ENCODE assay signal across 10 mouse cellular contexts in genomic region chr2:167213076-167213475, GRCm38 (mm10). TPM values are rescaled to one million over a fixed set of nuclear protein-coding genes. Genes with fewer than 3 reads are reported as not detected.
A peak's percentile ranks its signal among the peaks of the same experiment; 100 is the strongest.
DNase-seq lines count a peak whose midpoint lies in the region; ATAC-seq and TF ChIP-seq lines count a peak whose summit lies in the region.
"Had no signal": no experiment of that assay in that cellular context is flagged by ENCODE, and none has a peak within 500 bp of the region (broad histone marks: within the 10 kb centered on the region; RNA-seq: fewer than 3 reads in every experiment).

No protein-coding gene starts in this region.

- no peaks in the 10 kb centered on the region for H3K9me3 ChIP-seq in liver, embryonic 12.5 days (replicated peaks)
- no peaks in the 10 kb centered on the region for H3K9me3 ChIP-seq in E14TG2a.4 (ENCODE audit: low read length)
- H3K9me3 ChIP-seq in embryonic facial prominence, embryonic 10.5 days, result no peaks in the 10 kb centered on the region

- intact Hi-C loops in gastrocnemius, adult 2 months (cut with DNase I), result no loop called here

- no peak for DNase-seq in gastrocnemius, adult 2 months
- no peak for DNase-seq in gastrocnemius, postnatal 25 days
- DNase-seq in liver, result peak; percentile 43
- DNase-seq in embryonic facial prominence, embryonic 10.5 days (ENCODE audit: low spot score), result peak; percentile 38
- no peak for DNase-seq in embryo, embryonic 11 days
- DNase-seq: gastrocnemius, postnatal 36 days; lung, postnatal 10 days had no signal

- H3K4me3 ChIP-seq in gastrocnemius, adult 2 months, result no peak overlapping the region
- no peak overlapping the region for H3K4me3 ChIP-seq in liver, embryonic 12.5 days
- no peak overlapping the region for H3K4me3 ChIP-seq in E14TG2a.4 (replicated peaks; ENCODE audit: low read length)
- no peak overlapping the region for H3K4me3 ChIP-seq in embryonic facial prominence, embryonic 10.5 days

- H3K9ac ChIP-seq in liver, embryonic 12.5 days, result no peak overlapping the region

- H3K36me3 ChIP-seq in liver, embryonic 12.5 days, result no peaks in the 10 kb centered on the region
- H3K36me3 ChIP-seq in E14TG2a.4 (ENCODE audit: insufficient read depth, low read length), result peaks cover 68% of the 10 kb centered on the region
- H3K36me3 ChIP-seq in embryonic facial prominence, embryonic 10.5 days (replicated peaks), result peaks cover 62% of the 10 kb centered on the region

- no peak for ATAC-seq in liver, embryonic 12.5 days
- no peak for ATAC-seq in erythroid progenitor cell, adult 5-6 weeks (replicated peaks; ENCODE audit: low FRiP score, poor library complexity, severe bottlenecking)

- TF ChIP-seq CTCF in gastrocnemius, adult 2 months (IDR thresholded peaks at IDR 0.05), result peak; percentile 13; the same call in 1 of the 2 replicates
- peak; percentile 63 for TF ChIP-seq CTCF in E14TG2a.4 (conservative IDR thresholded peaks at IDR 0.05; ENCODE audit: low read length)

- no peaks in the 10 kb centered on the region; the same call in 1 of the 2 replicates for H3K27me3 ChIP-seq in liver, embryonic 12.5 days (replicated peaks)
- H3K27me3 ChIP-seq in E14TG2a.4 (ENCODE audit: insufficient read depth, low read length), result no peaks in the 10 kb centered on the region
- no peaks in the 10 kb centered on the region for H3K27me3 ChIP-seq in embryonic facial prominence, embryonic 10.5 days (replicated peaks; ENCODE audit: low read depth, poor library complexity, severe bottlenecking)

- H3K27ac ChIP-seq in gastrocnemius, adult 2 months, result no peak overlapping the region
- no peak overlapping the region for H3K27ac ChIP-seq in liver, embryonic 12.5 days
- no peak overlapping the region for H3K27ac ChIP-seq in embryonic facial prominence, embryonic 10.5 days (replicated peaks)

- no peaks in the 10 kb centered on the region for H3K4me1 ChIP-seq in liver, embryonic 12.5 days
- peaks cover 57% of the 10 kb centered on the region for H3K4me1 ChIP-seq in E14TG2a.4 (replicated peaks; ENCODE audit: low read depth, low read length)
- no peaks in the 10 kb centered on the region for H3K4me1 ChIP-seq in embryonic facial prominence, embryonic 10.5 days

- no peak overlapping the region for H3K4me2 ChIP-seq in liver, embryonic 12.5 days

- 86% methylated on average over 3 of the region's 3 CpGs for WGBS in liver, embryonic 12.5 days (ENCODE audit: insufficient replicate concordance)
- WGBS in embryonic facial prominence, embryonic 10.5 days, result 88% methylated on average over 3 of the region's 3 CpGs

RNA-seq across cellular contexts. Expression of gene Kcnb1, which starts 23.1 kb away (rescaled TPM):
- total RNA-seq in gastrocnemius, adult 2 months (2021), result 10 to 100 TPM; 16.1 to 20.7 TPM
- total RNA-seq in gastrocnemius, postnatal 25 days (2021), result 10 to 100 TPM; 22.1 to 27.4 TPM
- 0.19 and 0.43 TPM in 2 replicates for polyA plus RNA-seq in liver, embryonic 12.5 days (2016; fragmentation: Nextera tagmentation; extraction: Ambion mirVana)
- polyA plus RNA-seq in embryonic facial prominence, embryonic 10.5 days (2016; fragmentation: Nextera tagmentation; extraction: Ambion mirVana), result 0.40 and 0.52 TPM in 2 replicates
- total RNA-seq in erythroid progenitor cell, adult 5-6 weeks (2015; ENCODE audit: low replicate concordance), result not detected in 2 replicates
- total RNA-seq in erythroid progenitor cell, adult 5-6 weeks (2017; ENCODE audit: low replicate concordance), result not detected in 2 replicates

RNA-seq across cellular contexts. Expression of gene Ptgis, which starts 27.3 kb away (rescaled TPM):
- total RNA-seq in gastrocnemius, adult 2 months (2021), result 1 to 10 TPM; 1.7 to 5.2 TPM
- 1 to 10 TPM; 4.2 to 5.5 TPM for total RNA-seq in gastrocnemius, postnatal 25 days (2021)
- 2.4 and 2.9 TPM in 2 replicates for polyA plus RNA-seq in liver, embryonic 12.5 days (2016; fragmentation: Nextera tagmentation; extraction: Ambion mirVana)
- 13.7 and 14.6 TPM in 2 replicates for polyA plus RNA-seq in embryonic facial prominence, embryonic 10.5 days (2016; fragmentation: Nextera tagmentation; extraction: Ambion mirVana)
- total RNA-seq in erythroid progenitor cell, adult 5-6 weeks (2015; ENCODE audit: low replicate concordance), result not detected in 2 replicates
- total RNA-seq in erythroid progenitor cell, adult 5-6 weeks (2017; ENCODE audit: low replicate concordance), result not detected in 2 replicates

Comparison
In these comparisons a context has a peak if more than half of its experiments do, and no peak if none do; other contexts are left out.
1. DNase-seq: peak in liver (single experiment) and embryonic facial prominence, embryonic 10.5 days (single experiment); none in gastrocnemius, adult 2 months (single experiment), gastrocnemius, postnatal 25 days (single experiment) and embryo, embryonic 11 days (single experiment).
2. RNA of gene Kcnb1, which starts 23.1 kb away (total RNA-seq): 22.1 to 27.4 TPM in gastrocnemius, postnatal 25 days and 16.1 to 20.7 TPM in gastrocnemius, adult 2 months; not detected in erythroid progenitor cell, adult 5-6 weeks; every median in the first group is over 10 times any median in the second.